Mouse (Mus musculus): ENCODE measurements around the gene Prdm15. TPM values are rescaled to one million over a fixed set of nuclear protein-coding genes. Genes with fewer than 3 reads are reported as not detected.

The Prdm15 gene
- polyA plus RNA-seq (2015; fragmentation: Nextera tagmentation; extraction: Ambion mirVana), result 2.3 and 3.0 TPM in 2 replicates

DNA sequence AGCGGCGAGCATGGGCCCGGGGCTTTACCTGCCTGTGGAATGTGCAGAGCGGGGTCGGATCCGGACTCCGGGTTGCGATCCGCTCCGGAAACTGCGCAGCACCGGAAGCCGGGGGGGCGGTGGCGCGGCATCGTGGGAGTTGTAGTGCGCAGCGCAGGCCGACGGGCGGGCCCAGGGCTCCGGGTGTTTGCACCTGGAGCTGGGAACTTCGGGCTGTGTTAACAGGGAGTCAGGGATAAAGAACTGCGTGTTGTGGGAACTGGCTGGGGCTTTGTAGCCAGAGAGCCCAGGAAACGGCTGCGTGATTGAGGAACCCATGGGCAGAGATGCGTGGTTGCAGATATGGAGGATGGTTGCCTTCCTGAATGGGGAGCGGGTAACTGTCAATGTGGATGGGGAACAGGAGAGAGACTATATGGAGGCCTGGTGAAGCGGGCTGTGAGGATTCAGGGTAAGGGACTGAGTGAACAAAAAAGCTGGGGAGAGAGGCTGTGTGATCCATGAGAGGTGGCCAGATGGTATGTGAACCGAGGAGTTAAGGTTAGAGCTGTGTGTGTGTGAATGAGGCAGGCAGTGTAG, at the start of gene Prdm15:
Gene Prdm15, minus strand, starts transcription at position 110 of the 579 bp plus-strand sequence.

DNA sequence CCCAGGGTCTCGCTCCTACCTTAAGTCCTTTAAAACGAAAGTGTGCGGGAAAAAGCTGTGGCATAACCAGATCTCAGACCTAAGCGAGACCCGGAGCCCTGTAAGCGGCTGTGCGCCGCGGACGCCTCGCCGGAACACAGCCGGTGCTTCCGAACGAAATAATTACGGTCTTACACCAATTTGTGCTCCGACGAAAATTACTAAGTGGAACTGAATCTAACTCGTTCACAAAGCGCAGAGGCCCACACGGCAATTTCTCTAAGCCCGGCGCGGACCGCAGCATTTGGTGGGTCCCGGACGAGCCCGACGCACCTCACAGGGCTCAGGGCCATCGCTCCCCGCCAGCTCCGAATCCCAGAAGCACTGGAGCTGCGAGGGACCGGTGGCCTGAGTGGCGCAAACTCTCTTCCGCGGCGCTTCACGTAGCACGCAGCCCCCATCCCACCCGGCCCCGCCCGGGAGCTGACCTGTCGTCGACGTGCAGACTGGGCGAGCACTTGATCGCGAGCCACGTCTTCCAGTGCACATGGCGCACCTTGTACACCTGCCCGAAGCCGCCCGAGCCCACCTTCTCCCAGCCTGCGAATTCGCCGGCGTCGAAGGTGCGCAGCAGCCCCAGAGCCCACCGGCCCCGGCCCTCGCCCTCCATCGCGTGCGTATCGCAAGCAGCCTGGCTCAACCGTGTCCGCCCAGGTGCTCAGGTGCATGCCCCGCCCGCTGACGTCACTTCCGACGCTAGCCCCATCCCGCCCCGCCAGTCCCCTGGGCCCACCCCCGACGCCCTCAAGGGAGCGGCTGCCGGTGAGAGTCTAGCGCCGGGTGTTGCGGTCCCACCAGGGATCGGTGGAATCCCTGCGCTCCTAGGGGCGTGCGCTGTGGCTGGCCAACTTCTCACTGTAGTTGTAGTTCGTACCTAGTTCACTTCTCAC, 88.3 kb downstream of the Prdm15 start, which contains the start of gene Ripk4:
Gene Ripk4, minus strand, starts transcription at position 727 of the 929 bp plus-strand sequence.

Small RNAs within 50 kb of the gene (microRNA-seq; reads per million reads assigned to microRNA genes)
- not detected for gene Mir6964 (ENCODE audit: borderline replicate concordance, insufficient number of aligned reads)

Other genes with a start within 250 kb of the Prdm15 start
- gene Tmprss2, start 240.7 kb downstream of the Prdm15 start, polyA plus RNA-seq (2015; fragmentation: Nextera tagmentation; extraction: Ambion mirVana), result 0.76 and 0.92 TPM in 2 replicates
- gene Ripk4, start 88.1 kb downstream of the Prdm15 start, polyA plus RNA-seq (2015; fragmentation: Nextera tagmentation; extraction: Ambion mirVana), result 0.13 and 0.39 TPM in 2 replicates
- 11.0 and 12.2 TPM in 2 replicates for gene C2cd2, start 110.7 kb upstream of the Prdm15 start, polyA plus RNA-seq (2015; fragmentation: Nextera tagmentation; extraction: Ambion mirVana)
- 6.1 and 9.8 TPM in 2 replicates for gene Zbtb21, start 110.8 kb upstream of the Prdm15 start, polyA plus RNA-seq (2015; fragmentation: Nextera tagmentation; extraction: Ambion mirVana)
- 50.3 and 56.2 TPM in 2 replicates for gene B230307C23Rik, start 145.5 kb upstream of the Prdm15 start, polyA plus RNA-seq (2015; fragmentation: Nextera tagmentation; extraction: Ambion mirVana)
- 6.9 and 8.2 TPM in 2 replicates for gene A630089N07Rik, start 230.6 kb upstream of the Prdm15 start, polyA plus RNA-seq (2015; fragmentation: Nextera tagmentation; extraction: Ambion mirVana)

All from adrenal gland, postnatal 0 days (tissue).